Mouse (Mus musculus) limb, embryonic 14.5 days (tissue): ENCODE measurements at regions not wholly inside any gene's neighbourhood (a gene's known extent, or its start where the extent isn't known, plus 50 kb on each side); places are given as distances from the start of the nearest gene placed in this dataset.

Experiments used
- ATAC-seq: fragments of 200-750 bp; cut with Nextera tagmentation; 2 replicates; pipeline ENCODE4 v1.8.0; 2017; ENCODE audit warnings: low read depth, moderate number of reproducible peaks, moderate TSS enrichment; ENCODE audit not compliant: low FRiP score
- DNase-seq: peaks from one replicate; pipeline ENCODE4 v3.0.0-alpha.2; 2015; ENCODE audit warnings: low spot score
- H3K27ac ChIP-seq: fragments of 300-500 bp; sonication (generic); replicated peaks from 2 replicates; pipeline ENCODE4 v1.5.1; 2014; ENCODE audit warnings: low read depth, mild to moderate bottlenecking, low read length, moderate library complexity, mixed read lengths
- H3K27me3 ChIP-seq: fragments of 300-500 bp; sonication (generic); 2 replicates; pipeline ENCODE4 v1.6.1; 2014; ENCODE audit warnings: low read length, mixed read lengths; ENCODE audit not compliant: control insufficient read depth, insufficient read depth
- H3K36me3 ChIP-seq: fragments of 300-500 bp; sonication (generic); 2 replicates; pipeline ENCODE4 v1.6.1; 2014; ENCODE audit warnings: mild to moderate bottlenecking, low read length, moderate library complexity, mixed read lengths; ENCODE audit not compliant: control insufficient read depth, insufficient read depth
- H3K4me1 ChIP-seq: fragments of 300-500 bp; sonication (generic); 2 replicates; pipeline ENCODE4 v1.6.1; 2014; ENCODE audit warnings: antibody characterized with exemption, low read length, mixed read lengths; ENCODE audit not compliant: control insufficient read depth, insufficient read depth
- H3K4me2 ChIP-seq: fragments of 300-500 bp; sonication (generic); replicated peaks from 2 replicates; pipeline ENCODE4 v1.6.1; 2014; ENCODE audit warnings: low read depth, mild to moderate bottlenecking, low read length, moderate library complexity; ENCODE audit not compliant: severe bottlenecking
- H3K4me3 ChIP-seq: fragments of 300-500 bp; sonication (generic); replicated peaks from 2 replicates; pipeline ENCODE4 v1.5.1; 2014; ENCODE audit warnings: low read length
- H3K9ac ChIP-seq: fragments of 300-500 bp; sonication (generic); 2 replicates; pipeline ENCODE4 v1.6.1; 2014; ENCODE audit warnings: mild to moderate bottlenecking, low read depth, low read length, moderate library complexity; ENCODE audit not compliant: severe bottlenecking
- H3K9me3 ChIP-seq: fragments of 300-500 bp; sonication (generic); 2 replicates; pipeline ENCODE4 v1.6.1; 2016; ENCODE audit warnings: low read length; ENCODE audit not compliant: control insufficient read depth
- POLR2A ChIP-seq: fragments of 200-500 bp; IDR thresholded peaks from 2 replicates; pipeline ENCODE4 v1.8.0; 2012; ENCODE audit warnings: inconsistent platforms, mild to moderate bottlenecking, moderate library complexity, borderline replicate concordance; ENCODE audit not compliant: insufficient read depth, insufficient read length; ENCODE audit errors: extremely low read depth
- WGBS: fragments of 180-500 bp; shearing (Covaris S2); extraction: QIAGEN DNeasy Blood & Tissue Kit; methylation state at CpG from one replicate; pipeline ENCODE4 v1.1.7; 2014; 5-methylcytosine and 5-hydroxymethylcytosine counted together

- no peak overlapping the region for H3K27ac ChIP-seq
- DNase-seq (no peak), ATAC-seq (no peak)
- H3K4me3 ChIP-seq, result no peak overlapping the region
- H3K4me1 ChIP-seq, result no peaks in the 10 kb centered on the region
- H3K27me3 ChIP-seq, result no peaks in the 10 kb centered on the region
- 82% methylated on average over 2 of the region's 2 CpGs for WGBS
- no peaks in the 10 kb centered on the region for H3K36me3 ChIP-seq
- no peaks in the 10 kb centered on the region for H3K9me3 ChIP-seq
- TF ChIP-seq POLR2A, result no peak
- no peak overlapping the region for H3K9ac ChIP-seq
- H3K4me2 ChIP-seq, result no peak overlapping the region
These were observed 694.5 kb upstream of the Arrdc3 start for GRCm38 (mm10) chr13:80188734-80189133.

GRCm38 (mm10) chr13:80195065-80195605 is 688.0 kb upstream of the Arrdc3 start:
- DNase-seq (no peak), ATAC-seq (no peak)
- H3K9ac ChIP-seq, result no peak overlapping the region
- H3K4me1 ChIP-seq, result no peaks in the 10 kb centered on the region
- no peak overlapping the region for H3K4me2 ChIP-seq
- no peaks in the 10 kb centered on the region for H3K9me3 ChIP-seq
- H3K36me3 ChIP-seq, result no peaks in the 10 kb centered on the region
- no peak overlapping the region for H3K4me3 ChIP-seq
- 8% methylated on average over 5 of the region's 5 CpGs for WGBS
- H3K27ac ChIP-seq, result no peak overlapping the region
- no peak for TF ChIP-seq POLR2A
- H3K27me3 ChIP-seq, result no peaks in the 10 kb centered on the region

- ATAC-seq, result peak; percentile 44; the same call in 1 of the 2 replicates
- 66% methylated on average over 1 of the region's 1 CpGs for WGBS
These were observed 659.1 kb upstream of the Arrdc3 start for GRCm38 (mm10) chr13:80224110-80224509.

GRCm38 (mm10) chr13:80231381-80231780 is 651.8 kb upstream of the Arrdc3 start:
- Histone ChIP-seq H3K27me3 (no peaks in the 10 kb centered on the region), H3K4me1 (no peaks in the 10 kb centered on the region), H3K9ac (no peak overlapping the region), H3K27ac (no peak overlapping the region), H3K36me3 (no peaks in the 10 kb centered on the region), H3K9me3 (no peaks in the 10 kb centered on the region), H3K4me3 (no peak overlapping the region), H3K4me2 (no peak overlapping the region)
- no peak for TF ChIP-seq POLR2A
- ATAC-seq (no peak), DNase-seq (no peak)

More at GRCm38 (mm10) chr13:80224110-80224509, 659.1 kb upstream of the Arrdc3 start:
- Histone ChIP-seq H3K4me1 (no peaks in the 10 kb centered on the region), H3K9ac (no peak overlapping the region), H3K4me2 (no peak overlapping the region), H3K4me3 (no peak overlapping the region), H3K27me3 (no peaks in the 10 kb centered on the region), H3K36me3 (no peaks in the 10 kb centered on the region), H3K27ac (no peak overlapping the region), H3K9me3 (no peaks in the 10 kb centered on the region)
- DNase-seq, result no peak
- no peak for TF ChIP-seq POLR2A

- Histone ChIP-seq H3K9me3 (no peaks in the 10 kb centered on the region), H3K4me2 (no peak overlapping the region), H3K9ac (no peak overlapping the region), H3K27ac (no peak overlapping the region), H3K36me3 (no peaks in the 10 kb centered on the region), H3K4me1 (no peaks in the 10 kb centered on the region), H3K27me3 (no peaks in the 10 kb centered on the region), H3K4me3 (no peak overlapping the region)
- TF ChIP-seq POLR2A, result no peak
- no peak for DNase-seq
- no peak for ATAC-seq
- 57% methylated on average over 5 of the region's 5 CpGs for WGBS
These were observed 647.7 kb upstream of the Arrdc3 start for GRCm38 (mm10) chr13:80235254-80236032.

GRCm38 (mm10) chr13:80262826-80263225 is 620.4 kb upstream of the Arrdc3 start:
- Histone ChIP-seq H3K4me3 (no peak overlapping the region), H3K4me2 (no peak overlapping the region), H3K27ac (no peak overlapping the region), H3K4me1 (no peaks in the 10 kb centered on the region), H3K36me3 (no peaks in the 10 kb centered on the region), H3K9me3 (no peaks in the 10 kb centered on the region), H3K9ac (no peak overlapping the region), H3K27me3 (no peaks in the 10 kb centered on the region)
- 79% methylated on average over 2 of the region's 2 CpGs for WGBS
- ATAC-seq (no peak), DNase-seq (no peak)
- no peak for TF ChIP-seq POLR2A
